ENCODE assay signal across 16 mouse cellular contexts in the genomic region with DNA sequence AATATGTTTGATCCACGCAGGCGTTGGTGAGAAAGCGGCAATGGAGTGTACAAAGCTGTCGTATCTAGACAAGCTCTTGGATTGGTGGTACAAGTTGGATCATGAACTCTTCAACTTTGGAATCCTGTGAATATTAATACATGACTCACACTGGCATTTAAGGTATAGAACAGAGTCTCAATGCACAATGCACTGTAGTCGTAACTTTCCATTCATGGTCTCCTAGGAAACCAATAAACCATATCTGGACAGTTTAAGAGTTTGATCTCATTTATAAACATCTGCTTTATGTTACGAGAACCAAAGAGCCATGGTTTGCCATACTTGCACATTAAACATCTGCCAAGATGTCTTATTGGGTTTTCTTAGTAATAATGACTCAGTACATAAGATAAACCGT.
DNase-seq lines count a peak whose midpoint lies in the region; ATAC-seq and TF ChIP-seq lines count a peak whose summit lies in the region.
"Had no signal": no experiment of that assay in that cellular context is flagged by ENCODE, and none has a peak within 500 bp of the region (broad histone marks: within the 10 kb centered on the region; RNA-seq: fewer than 3 reads in every experiment).

No protein-coding gene starts in this region.

- no peaks in the 10 kb centered on the region for H3K27me3 ChIP-seq in intestine, embryonic 16.5 days (replicated peaks; ENCODE audit: control insufficient read depth, insufficient read depth, low read length)
- no peaks in the 10 kb centered on the region for H3K27me3 ChIP-seq in stomach, embryonic 16.5 days (ENCODE audit: control insufficient read depth, insufficient read depth, low read length)
- H3K27me3 ChIP-seq: heart, embryonic 15.5 days; megakaryocyte, embryonic 14.5 days had no signal

- DNase-seq in layer of hippocampus, adult 2 months (ENCODE audit: low spot score in 2 of 2): no peak
- no peak for DNase-seq in layer of hippocampus, postnatal 36 days
- DNase-seq in NIH3T3 (ENCODE audit: low read depth): peak; percentile 68
- no peak for DNase-seq in kidney, postnatal 36 days
- no peak for DNase-seq in cerebellum, postnatal 36 days
- DNase-seq: adrenal gland, postnatal 10 days; cerebellum, postnatal 10 days; kidney, adult 9 months; liver, postnatal 0 days; retina, postnatal 1 day; thymus, postnatal 4 days had no signal

- H3K4me3 ChIP-seq in layer of hippocampus, adult 2 months: no peak overlapping the region
- no peak overlapping the region for H3K4me3 ChIP-seq in intestine, embryonic 16.5 days (ENCODE audit: low read length)
- H3K4me3 ChIP-seq in stomach, embryonic 16.5 days (replicated peaks; ENCODE audit: low read length): no peak overlapping the region
- H3K4me3 ChIP-seq: heart, embryonic 15.5 days; megakaryocyte, embryonic 14.5 days had no signal

- H3K27ac ChIP-seq in layer of hippocampus, adult 2 months: 0 out of 2 replicates have a peak overlapping the region, but pooled peaks have one; percentile 41
- H3K27ac ChIP-seq in intestine, embryonic 16.5 days (ENCODE audit: low read length): peak overlapping the region; percentile 34; the same call in 1 of the 2 replicates
- H3K27ac ChIP-seq in stomach, embryonic 16.5 days (ENCODE audit: low read length): peak overlapping the region; percentile 46; the same call in 1 of the 2 replicates
- H3K27ac ChIP-seq: heart, embryonic 15.5 days had no signal

- no peak overlapping the region for H3K4me2 ChIP-seq in intestine, embryonic 16.5 days (ENCODE audit: low read depth, low read length)
- no peak overlapping the region for H3K4me2 ChIP-seq in stomach, embryonic 16.5 days (ENCODE audit: low read depth, low read length)
- H3K4me2 ChIP-seq: heart, embryonic 15.5 days had no signal

- H3K9me3 ChIP-seq in intestine, embryonic 16.5 days (ENCODE audit: control insufficient read depth, low read length): peaks cover 5% of the 10 kb centered on the region; the same call in 1 of the 2 replicates
- peaks cover 11% of the 10 kb centered on the region for H3K9me3 ChIP-seq in stomach, embryonic 16.5 days (replicated peaks; ENCODE audit: control insufficient read depth, low read length)
- H3K9me3 ChIP-seq: megakaryocyte, embryonic 14.5 days had no signal

- WGBS in intestine, embryonic 16.5 days: 58% methylated on average over 7 of the region's 7 CpGs
- WGBS in stomach, embryonic 16.5 days: 51% methylated on average over 7 of the region's 7 CpGs

- H3K36me3 ChIP-seq in intestine, embryonic 16.5 days (ENCODE audit: control insufficient read depth, insufficient read depth, low read length): peaks cover 9% of the 10 kb centered on the region
- H3K36me3 ChIP-seq in stomach, embryonic 16.5 days (ENCODE audit: control insufficient read depth, insufficient read depth, low read length): peaks cover 10% of the 10 kb centered on the region; the same call in 1 of the 2 replicates

- peak; percentile 15; the same call in 1 of the 2 replicates for ATAC-seq in intestine, embryonic 16.5 days
- peak; percentile 67; the same call in 1 of the 2 replicates for ATAC-seq in stomach, embryonic 16.5 days (ENCODE audit: insufficient read depth, low FRiP score)
- ATAC-seq: liver, postnatal 0 days; midbrain, embryonic 16.5 days had no signal

- peaks cover 24% of the 10 kb centered on the region for H3K4me1 ChIP-seq in intestine, embryonic 16.5 days (ENCODE audit: control insufficient read depth, insufficient read depth, low read length)
- peaks cover 24% of the 10 kb centered on the region for H3K4me1 ChIP-seq in stomach, embryonic 16.5 days (ENCODE audit: control insufficient read depth, insufficient read depth, low read length)

- H3K9ac ChIP-seq in intestine, embryonic 16.5 days (ENCODE audit: low read depth, low read length): no peak overlapping the region
- H3K9ac ChIP-seq in stomach, embryonic 16.5 days (ENCODE audit: low read length): no peak overlapping the region
- H3K9ac ChIP-seq: heart, embryonic 15.5 days; liver, postnatal 0 days had no signal

- no peak for TF ChIP-seq CTCF in layer of hippocampus, adult 2 months (conservative IDR thresholded peaks at IDR 0.05)
